Mouse (Mus musculus): ENCODE data around the gene Pnpo.

The Pnpo gene

GRCm38 (mm10) chr11:96943746-96944304, at the start of gene Pnpo:
Pnpo (minus strand) TSS chr11:96943986.
- DNase-seq (ENCODE audit: low read depth) = peak; percentile 90

GRCm38 (mm10) chr11:96992722-96993311, 49.0 kb upstream of the Pnpo start:
- DNase-seq (ENCODE audit: low read depth) = no peak

GRCm38 (mm10) chr11:96991501-96991900, 47.7 kb upstream of the Pnpo start:
- DNase-seq (ENCODE audit: low read depth) = no peak

GRCm38 (mm10) chr11:96987873-96988655, 44.3 kb upstream of the Pnpo start:
- no peak for DNase-seq (ENCODE audit: low read depth)

- no peak for DNase-seq (ENCODE audit: low read depth)
These were observed 42.7 kb upstream of the Pnpo start for GRCm38 (mm10) chr11:96986463-96986862.

- DNase-seq (ENCODE audit: low read depth) = no peak
These were observed 41.1 kb upstream of the Pnpo start for GRCm38 (mm10) chr11:96984903-96985302.

GRCm38 (mm10) chr11:96982859-96983258, 39.1 kb upstream of the Pnpo start, which contains the start of gene Sp2:
Sp2 (minus strand) TSS chr11:96982959.
- DNase-seq (ENCODE audit: low read depth) = no peak

- no peak for DNase-seq (ENCODE audit: low read depth)
These were observed 38.6 kb upstream of the Pnpo start for GRCm38 (mm10) chr11:96982355-96982754.

GRCm38 (mm10) chr11:96981461-96981860, 37.7 kb upstream of the Pnpo start:
- DNase-seq (ENCODE audit: low read depth) = no peak

GRCm38 (mm10) chr11:96980021-96980420, 36.2 kb upstream of the Pnpo start:
- no peak for DNase-seq (ENCODE audit: low read depth)

GRCm38 (mm10) chr11:96979329-96979728, 35.5 kb upstream of the Pnpo start:
- no peak for DNase-seq (ENCODE audit: low read depth)

GRCm38 (mm10) chr11:96978401-96979246, 34.8 kb upstream of the Pnpo start:
- no peak for DNase-seq (ENCODE audit: low read depth)

GRCm38 (mm10) chr11:96977606-96978400, 34.0 kb upstream of the Pnpo start:
- peak; percentile 100 for DNase-seq (ENCODE audit: low read depth)

- no peak for DNase-seq (ENCODE audit: low read depth)
These were observed 33.3 kb upstream of the Pnpo start for GRCm38 (mm10) chr11:96976911-96977591.

GRCm38 (mm10) chr11:96976379-96976687, 32.5 kb upstream of the Pnpo start:
- no peak for DNase-seq (ENCODE audit: low read depth)

- DNase-seq (ENCODE audit: low read depth) = no peak
These were observed 32.0 kb upstream of the Pnpo start for GRCm38 (mm10) chr11:96975511-96976378.

GRCm38 (mm10) chr11:96974813-96975212, 31.0 kb upstream of the Pnpo start:
- no peak for DNase-seq (ENCODE audit: low read depth)

- no peak for DNase-seq (ENCODE audit: low read depth)
These were observed 29.7 kb upstream of the Pnpo start for GRCm38 (mm10) chr11:96973426-96973964.

- DNase-seq (ENCODE audit: low read depth) = no peak
These were observed 29.1 kb upstream of the Pnpo start for GRCm38 (mm10) chr11:96972906-96973305.

GRCm38 (mm10) chr11:96970341-96970740, 26.6 kb upstream of the Pnpo start:
- DNase-seq (ENCODE audit: low read depth) = no peak
